Mouse (Mus musculus): ENCODE data around the gene Rad51b.

Rad51b gene

DNA sequence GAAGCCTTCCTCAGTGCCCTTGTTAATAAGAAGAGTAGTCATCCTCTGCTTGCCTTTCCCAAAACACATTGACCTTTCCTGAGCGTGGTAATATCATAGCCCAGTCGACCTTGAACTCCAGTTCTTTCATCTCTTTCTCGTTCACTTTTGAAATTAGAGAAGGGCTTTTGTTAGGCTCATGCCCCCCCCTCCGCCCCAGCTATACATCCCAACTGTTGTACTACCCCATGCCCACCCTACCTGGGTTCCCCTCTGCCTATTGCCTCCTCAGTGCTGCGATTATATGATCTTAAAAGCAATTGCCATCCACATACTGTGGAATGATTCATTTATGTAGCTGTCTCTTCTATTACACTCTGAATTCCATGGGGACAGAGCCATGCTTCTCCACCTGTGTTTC is 193.5 kb downstream of the Rad51b start:
- DNase-seq (ENCODE audit: low spot score in 2 of 2), result no peak

DNA sequence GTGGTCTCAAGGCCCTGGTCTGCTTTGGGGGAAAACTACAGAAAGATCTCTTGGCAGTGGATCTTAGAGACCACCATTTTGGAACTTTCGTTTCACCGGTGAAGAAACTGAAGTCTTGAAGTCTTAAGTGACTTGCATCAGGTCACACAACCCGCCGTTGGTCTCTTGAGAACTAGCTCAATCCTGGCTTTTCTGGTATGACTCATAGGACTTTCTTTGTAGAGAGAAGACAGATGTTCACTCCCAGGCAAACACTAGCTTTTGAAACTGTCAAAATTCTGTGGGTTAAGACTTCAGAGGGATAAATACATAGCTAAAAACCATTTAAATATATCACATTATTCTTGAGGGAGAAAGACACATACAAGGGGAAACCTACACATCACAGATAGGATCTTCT is 195.1 kb downstream of the Rad51b start:
- DNase-seq (ENCODE audit: low spot score in 2 of 2), result no peak

DNA sequence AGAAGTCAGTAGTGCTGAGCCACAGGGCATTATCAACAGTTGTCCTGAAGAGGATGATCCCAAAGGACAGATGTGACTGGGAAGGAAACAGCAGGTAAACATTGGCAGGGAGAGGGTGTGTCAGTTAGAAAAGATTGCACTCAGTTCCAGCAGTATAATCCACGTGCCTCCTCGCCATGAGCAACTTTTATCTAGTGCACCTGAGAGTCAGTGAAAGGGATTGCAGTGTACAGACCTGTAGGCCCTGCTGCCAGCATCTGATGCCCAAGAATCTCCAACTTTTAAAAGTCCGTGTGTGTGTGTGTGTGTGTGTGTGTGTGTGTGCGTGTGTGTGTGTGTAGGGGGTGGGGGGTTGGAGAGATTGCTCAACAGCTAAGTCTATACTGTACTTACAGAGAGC is 195.5 kb downstream of the Rad51b start:
- DNase-seq (ENCODE audit: low spot score in 2 of 2), result no peak

DNA sequence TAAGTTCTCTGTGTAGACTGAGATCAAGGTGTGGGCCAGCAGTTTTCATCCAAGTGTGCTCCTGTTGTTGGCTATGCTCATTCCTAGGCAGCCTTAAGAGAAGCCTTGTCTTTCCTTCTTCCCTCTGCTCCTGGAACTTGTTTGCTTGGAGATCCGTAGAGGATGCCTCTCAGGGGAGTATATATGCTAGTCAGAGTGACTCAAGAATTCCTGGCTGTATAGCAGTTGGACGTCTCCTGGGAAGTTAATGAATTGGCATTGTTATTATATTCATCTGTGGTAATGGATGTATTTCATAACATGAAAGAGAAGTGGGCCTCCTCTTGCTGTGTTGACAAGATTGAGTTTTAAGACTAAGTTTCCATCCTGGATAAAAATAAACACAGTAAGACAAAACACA is 196.4 kb downstream of the Rad51b start:
- DNase-seq (ENCODE audit: low spot score in 2 of 2), result no peak

DNA sequence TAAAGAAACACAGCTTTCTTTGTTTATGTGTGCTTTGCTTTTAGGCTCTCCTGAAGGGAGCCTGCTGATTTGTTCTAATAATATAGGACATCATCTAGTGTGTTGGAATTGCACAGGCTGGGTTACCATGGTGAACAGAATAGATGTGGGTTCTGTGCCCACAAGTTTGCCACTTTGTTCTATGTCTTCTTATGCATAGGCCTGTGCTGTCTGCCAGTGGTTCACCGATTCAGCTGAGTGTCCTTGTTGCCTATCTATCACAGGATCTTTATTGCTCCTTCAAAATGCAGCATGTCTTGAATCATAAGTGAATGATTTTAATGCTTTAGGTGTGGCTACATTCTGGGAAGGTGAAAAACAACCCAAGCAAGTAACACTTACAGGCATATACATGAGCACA is 201.2 kb downstream of the Rad51b start:
- no peak for DNase-seq (ENCODE audit: low spot score in 2 of 2)

DNA sequence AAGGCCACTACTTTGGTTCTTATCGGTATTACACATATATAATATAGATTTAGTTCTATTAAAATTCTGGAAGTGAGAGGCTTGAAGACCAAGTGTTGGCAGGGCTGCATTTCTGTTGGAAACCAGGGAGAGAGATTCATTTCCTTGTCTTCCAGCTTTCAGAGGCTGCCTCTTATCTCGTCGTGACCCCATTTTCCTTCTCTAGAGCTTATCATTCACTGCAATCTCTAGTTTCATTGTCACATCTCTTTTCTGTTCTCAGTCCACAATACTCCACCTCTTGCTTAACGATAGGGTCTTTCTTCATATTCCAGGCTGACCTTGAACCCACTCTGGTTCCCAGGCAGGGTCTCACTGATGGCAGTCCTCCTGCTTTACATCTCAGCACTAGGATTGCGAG is 202.7 kb downstream of the Rad51b start:
- no peak for DNase-seq (ENCODE audit: low spot score in 2 of 2)

DNA sequence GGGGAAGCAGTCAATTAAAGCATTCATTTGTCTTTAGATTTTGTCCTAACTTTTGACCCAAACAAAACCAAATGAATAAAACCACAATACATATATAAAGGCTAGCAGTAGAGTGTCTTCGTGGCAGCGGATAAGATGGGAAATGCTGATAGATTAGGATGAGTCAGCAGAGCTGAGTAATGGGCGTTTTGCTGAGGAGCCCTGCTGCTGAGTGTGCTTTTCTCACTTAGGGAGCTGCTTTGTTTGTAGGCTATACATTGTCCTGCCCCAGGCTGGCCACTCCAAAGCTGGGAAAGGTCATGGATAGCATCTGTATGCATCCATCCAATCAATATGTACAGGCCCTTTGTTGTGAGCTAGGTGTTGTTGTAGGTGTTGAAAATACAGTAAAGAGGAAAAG is 204.8 kb downstream of the Rad51b start:
- no peak for DNase-seq (ENCODE audit: low spot score in 2 of 2)

DNA sequence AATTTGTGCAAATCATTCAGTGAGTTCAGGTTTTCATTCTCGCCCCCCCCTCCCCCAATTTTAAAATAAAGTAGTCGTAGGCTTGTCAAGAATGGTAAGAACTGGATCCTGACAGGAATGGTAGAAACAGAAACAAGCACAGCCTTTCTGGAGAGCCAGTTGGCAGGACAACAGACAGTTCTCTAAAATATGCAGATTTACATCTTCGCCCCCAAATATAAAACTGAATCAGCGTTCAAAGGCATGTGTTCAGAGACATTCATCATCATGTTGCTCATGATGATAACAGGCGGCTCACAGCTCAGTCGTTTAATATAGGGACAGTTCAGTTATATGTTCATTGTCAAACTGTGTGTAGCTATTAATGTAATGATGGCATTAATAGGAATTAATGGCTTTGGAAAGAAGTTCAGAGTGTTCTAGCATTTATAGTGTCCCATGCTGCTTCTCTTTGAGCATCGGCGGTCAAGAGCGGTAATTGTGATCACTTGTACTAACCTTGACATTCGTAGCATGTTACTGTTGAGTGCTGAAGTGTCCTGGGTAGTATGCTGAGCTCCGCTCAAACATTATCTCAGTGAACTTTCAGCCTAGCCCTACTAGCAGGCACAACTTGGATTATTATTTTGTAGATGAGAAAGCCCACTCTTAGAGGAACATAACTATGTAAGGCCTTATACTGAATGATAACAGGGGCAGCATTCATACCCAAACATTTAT is 205.9 kb downstream of the Rad51b start:
- no peak for DNase-seq (ENCODE audit: low spot score in 2 of 2)

DNA sequence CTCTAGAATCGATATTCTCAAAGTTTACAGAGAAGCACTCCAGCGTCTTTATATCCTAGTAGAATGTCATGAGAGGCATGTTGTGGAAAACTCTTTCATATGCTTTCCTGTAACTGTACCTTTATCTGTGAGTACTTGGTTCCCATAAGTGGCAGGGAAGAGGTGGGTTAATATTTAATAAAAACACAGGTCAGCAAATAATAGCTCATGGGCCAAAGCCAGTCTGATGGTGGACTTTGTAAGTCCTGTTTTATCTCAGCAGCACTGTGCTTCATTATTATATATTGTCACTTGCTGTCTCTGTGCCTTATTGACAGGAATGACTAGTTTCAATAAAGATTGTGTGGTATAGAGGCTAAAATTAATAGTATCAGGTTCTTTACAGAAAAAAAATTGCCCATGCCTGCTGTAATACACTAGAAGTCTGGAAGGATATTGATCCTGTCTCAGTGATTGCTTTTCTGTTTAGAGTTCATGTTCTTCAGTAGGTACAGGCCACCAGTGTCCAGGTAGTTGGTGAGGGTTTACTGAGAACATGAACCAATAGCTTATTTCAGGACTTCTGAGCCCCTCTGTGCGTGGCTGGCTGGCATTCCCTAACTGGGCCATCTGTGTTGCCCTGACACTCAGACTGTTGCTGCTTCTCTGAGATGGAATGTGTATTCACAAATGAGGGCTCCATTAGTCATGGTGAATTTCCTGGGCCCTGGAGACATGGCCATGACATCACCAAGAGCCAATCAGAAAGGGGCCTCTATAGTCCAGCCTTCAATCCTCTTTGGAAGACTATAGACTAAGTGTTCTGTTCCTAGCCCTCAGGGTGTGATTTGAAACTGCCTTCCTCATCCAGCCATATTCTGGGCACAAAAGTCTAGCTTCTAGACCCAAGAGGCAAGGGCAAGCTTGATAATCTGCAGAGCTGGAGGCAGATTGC is 206.8 kb downstream of the Rad51b start:
- DNase-seq (ENCODE audit: low spot score in 2 of 2), result no peak

DNA sequence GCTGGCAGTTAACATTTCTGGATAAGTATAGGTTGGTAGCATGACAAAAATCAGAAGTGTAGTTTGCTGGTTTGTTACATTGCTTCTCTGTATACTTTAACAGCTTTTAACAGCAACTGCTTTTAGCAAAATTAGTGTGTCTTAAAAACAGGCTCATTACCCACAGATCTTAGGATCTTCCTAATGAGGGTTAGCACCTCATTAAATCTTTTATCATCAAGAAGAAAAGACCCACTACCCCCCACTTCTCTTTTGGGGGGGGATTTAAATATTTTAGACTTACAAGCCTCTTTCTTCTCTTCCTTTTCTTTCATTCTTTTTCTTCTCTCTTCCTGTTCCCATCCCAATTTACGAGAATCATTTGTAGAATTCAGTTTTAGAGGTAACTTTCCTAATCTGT is 207.6 kb downstream of the Rad51b start:
- no peak for DNase-seq (ENCODE audit: low spot score in 2 of 2)

DNA sequence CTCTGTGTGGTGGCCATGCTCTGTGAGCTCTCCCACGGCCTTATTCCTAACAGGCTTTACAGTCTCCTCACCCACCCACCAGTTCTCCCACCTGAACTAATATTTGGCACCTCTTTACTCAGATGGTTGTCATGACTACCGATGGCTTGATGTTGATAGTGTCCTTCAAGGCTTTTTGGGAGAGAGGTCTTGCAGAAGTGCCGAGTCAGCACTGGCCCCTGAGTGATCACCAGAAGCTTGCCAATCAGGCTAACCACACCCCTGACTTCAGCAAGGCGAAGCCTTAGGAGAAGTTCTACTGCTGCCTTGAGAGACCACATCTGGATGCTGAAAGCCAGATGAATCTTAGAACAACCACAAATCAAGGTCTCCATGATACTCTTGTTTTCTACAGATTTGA is 209.3 kb downstream of the Rad51b start:
- DNase-seq (ENCODE audit: low spot score in 2 of 2), result no peak

DNA sequence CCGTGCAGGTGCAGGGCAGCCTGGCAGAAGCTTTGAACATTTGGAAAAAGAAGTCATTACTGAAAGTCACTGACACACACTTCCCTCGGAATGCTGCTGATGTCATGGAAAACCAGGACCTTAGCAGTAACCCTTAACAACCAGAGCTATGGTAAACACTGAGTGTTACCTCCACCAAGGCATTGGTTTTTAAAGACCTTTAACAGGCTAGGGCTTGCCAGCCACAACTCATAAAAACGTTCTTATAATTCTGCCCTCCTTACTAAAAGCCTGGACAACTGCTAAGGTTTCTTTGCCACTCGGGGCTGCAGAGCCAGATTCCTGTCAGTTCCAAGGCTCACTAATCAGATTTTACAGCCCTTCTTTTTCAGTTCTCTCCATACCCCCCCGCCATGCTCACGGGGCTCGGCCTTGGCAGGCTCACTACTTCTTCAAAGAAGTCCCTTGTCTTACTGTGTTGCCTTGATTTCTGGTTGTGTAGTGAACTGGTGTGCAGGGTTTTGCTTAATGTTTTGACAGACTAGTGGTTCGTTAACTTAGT is 210.1 kb downstream of the Rad51b start:
- no peak for DNase-seq (ENCODE audit: low spot score in 2 of 2)

DNA sequence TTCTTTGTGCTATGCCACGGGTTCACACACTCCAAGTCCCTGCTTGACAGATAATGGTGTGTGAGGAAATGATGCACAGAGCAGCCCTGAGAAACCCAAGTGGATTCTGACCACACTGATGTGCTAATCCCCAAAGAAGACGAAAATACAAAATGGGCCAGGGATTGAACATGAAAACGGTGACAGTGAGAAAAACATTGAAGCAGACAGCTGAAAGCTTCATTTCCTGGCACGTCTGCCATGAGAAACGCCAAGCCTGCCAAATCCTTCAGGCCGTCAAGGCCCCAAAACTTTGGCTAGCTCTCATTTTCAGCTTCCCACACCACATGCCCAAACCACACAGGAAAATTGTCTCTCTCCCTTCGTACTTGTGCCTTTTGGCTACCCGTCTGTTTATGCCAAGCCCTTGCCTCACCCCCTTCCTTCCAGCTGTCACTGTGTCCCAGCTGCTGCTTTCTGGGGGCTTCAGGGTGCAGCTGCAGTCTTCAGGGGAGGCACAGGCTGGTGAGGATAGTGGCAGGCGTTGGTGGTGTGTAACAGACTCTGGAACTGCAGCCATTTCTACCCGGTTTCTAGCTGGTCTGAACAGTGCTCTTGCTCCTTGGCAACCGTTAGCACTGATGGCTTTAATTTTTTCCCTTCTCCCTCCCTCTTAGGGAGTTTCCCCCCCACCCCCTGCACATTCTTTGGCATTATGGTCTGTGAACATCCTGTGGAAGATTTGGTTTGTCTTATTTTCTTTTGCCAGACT is 214.5 kb downstream of the Rad51b start:
- no peak for DNase-seq (ENCODE audit: low spot score in 2 of 2)

DNA sequence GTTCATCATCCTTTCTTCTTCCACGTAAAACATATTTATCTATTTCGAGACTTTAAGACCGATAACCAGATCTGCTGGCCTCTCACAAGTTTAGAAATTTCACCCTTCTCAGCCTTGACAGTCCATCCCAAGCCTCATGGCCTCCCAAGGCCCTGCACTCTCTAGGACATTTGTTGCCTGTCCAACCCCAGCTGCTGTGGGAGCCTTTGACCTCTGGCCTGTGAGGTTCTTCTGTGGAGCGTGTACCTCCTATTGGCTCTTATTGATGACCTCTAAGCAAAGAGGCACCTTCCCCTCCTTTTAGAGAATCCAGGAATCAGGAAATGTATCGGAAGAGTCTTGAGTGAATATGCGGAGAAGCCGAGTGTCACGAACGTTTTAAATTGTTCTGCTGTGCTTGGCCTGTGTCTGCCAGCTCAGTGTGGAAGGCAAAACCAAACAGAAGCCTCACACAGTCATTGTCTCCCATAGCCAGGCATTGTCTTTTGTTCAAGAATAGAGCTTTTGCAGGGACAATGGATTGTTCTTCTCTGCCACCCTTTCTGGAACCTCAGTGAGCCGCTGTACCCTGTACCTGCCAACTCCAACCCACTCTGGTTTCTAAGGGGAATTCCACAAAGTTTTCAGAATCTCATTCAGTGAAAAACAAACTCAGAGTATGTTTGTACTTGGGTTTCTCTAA is 215.3 kb downstream of the Rad51b start:
- DNase-seq (ENCODE audit: low spot score in 2 of 2), result no peak

DNA sequence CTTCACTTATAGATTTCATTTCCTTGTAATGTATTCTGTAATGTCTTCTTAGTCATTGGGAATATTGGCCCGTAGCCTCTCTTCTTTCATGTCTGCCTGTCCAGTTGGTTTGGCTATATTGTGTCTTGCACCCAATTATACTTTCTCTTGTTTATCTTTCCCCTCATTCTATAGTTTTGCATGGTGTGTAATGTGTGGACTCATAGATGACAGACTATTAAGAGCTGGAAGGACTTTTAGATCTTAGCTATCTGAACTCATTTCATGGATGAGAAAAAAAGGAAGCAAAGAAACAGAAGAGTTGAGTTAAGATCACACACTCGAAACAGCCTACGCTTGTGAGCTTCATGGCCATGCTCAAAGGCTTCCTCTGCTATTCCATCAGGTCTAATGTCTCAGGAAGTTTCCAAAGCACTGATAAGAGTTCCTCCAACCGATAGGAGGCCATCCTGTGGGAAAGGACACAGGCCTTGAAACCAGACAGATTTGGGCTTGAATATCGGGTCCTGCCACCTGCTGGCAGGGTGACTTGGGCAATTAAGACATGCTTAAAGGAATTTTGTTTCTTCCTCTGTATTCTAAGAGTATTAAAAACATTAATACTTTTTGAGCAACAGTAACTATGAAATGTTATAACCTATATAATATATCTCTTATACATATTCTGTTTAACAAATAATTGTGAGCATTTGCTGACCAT is 216.1 kb downstream of the Rad51b start:
- DNase-seq (ENCODE audit: low spot score in 2 of 2), result no peak

DNA sequence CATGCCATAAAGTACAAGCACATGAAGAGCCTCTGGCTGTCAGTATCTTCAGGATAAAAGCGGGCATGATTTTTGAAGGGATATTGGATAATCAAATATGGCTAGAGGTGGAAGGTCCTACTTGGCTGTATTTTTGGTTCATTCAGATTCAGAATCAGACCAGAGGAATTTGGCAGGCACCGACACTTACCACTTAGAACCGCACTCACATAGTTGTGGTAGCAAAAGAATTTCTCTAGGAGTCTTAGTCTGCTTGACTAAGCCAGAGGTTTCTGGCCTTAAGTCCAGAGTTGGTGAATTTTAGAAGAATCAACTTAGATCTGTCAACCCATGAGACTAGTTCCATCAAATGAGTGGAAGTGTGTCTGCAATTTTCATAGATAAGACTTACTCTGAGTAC is 217.6 kb downstream of the Rad51b start:
- no peak for DNase-seq (ENCODE audit: low spot score in 2 of 2)

DNA sequence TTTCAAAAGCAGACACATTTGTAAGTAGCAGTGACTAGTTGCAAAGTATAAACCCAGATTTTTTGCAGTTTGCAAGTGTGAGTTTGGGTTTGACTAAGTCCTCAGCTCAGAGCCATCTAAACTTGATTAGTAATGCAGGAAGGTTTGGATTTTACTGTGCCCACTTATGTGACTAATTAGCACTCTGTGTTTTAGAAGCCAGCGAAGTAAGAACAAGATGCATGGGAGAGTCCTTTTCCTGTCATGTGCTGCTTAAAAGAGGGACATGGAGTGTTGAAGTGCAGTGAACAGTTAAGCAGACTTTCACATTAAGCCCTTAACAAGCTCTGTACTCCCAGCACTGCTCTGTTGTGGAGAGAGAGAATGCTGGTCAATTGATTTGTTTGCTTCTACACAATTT is 225.3 kb downstream of the Rad51b start:
- DNase-seq (ENCODE audit: low spot score in 2 of 2), result no peak

DNA sequence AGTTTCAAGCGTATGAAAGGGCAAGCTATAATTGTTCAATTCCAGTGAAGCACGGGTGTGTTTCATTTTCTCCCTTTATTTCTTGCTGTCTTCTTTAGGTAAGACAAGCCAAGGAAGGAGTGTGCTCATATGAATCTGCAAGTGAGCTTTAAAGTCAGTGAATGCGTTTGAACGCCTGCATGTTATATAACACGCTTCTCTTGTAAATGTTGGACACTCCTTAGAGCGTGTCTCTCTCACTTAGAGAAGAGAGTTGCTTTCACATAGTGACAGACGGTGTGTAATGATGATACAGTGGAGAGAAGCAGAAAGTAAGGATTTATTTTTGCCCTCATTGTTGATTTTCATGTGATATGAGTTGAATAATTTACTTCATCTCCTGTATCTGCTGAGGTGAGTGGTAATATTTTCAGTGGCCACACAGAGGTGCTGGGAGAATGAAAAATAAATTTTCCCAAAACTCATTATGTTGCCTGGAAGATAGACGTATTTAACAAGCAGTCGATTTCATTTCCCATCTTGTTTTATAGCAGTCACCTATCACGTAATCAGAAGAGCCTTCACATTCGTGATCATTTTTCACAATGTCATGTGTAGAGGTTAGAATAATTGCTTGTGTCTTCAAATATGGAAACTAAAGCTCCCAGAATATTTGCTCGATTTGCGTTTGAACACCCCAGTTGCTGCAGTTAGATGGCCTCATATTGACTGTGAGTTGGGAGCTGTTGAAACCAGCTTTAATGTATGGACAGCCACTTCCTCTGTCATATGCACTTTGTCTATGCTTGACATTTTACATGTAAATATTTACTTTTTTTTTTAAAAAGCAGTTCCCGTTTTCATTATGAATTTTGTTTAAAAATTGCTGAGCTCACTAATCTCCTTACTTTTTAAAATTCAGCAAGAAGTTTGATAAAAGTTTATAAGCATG is 228.1 kb downstream of the Rad51b start:
- no peak for DNase-seq (ENCODE audit: low spot score in 2 of 2)

DNA sequence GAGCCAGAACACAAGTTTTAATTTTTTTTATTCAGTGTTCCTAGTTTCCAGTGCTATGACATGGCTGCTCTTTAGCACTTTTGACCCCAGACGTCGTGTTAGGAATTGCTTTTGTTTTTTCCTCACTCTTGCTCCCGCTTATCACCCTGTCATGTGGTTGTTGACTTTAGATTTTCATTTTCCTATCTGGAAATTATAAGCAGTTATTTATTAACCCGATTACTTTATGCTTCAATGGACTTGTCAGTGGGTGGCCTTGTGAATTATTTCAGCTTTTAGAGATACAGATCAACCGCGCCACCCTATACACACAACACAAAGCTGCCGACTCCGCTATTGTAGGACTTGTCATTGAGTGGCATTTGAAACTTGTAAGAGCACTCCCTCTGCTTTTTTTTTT is 228.8 kb downstream of the Rad51b start:
- DNase-seq (ENCODE audit: low spot score in 2 of 2), result no peak

DNA sequence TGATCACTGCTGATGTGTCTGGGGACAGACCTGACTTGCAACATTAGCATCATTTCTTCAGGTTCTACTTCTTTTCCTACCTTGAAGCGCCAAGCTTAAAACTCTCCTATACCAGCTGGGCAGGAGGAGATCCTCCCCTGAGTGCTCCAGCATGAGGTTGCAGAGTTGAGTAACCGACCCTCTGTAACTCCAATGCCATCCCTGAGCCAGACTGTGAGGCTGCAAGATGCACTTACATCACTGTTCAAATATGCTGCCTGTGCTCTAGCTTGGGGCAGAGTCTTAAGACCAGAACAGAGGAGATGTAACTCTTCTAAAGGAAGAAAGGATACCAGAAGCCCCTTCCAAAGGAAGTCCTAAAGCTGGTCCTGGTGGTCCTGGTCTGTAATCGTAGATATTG is 230.1 kb downstream of the Rad51b start:
- no peak for DNase-seq (ENCODE audit: low spot score in 2 of 2)

Measured in spleen, postnatal 36 days (tissue).